Mouse (Mus musculus) limb, embryonic 15.5 days (tissue): ENCODE results near the gene Cep128. TPM values are rescaled to one million over a fixed set of nuclear protein-coding genes. Genes with fewer than 3 reads are reported as not detected.

Experiments
- ATAC-seq: fragments of 200-750 bp; cut with Nextera tagmentation; 2 replicates; pipeline ENCODE4 v1.8.0; 2017; ENCODE audit warnings: low read depth, moderate TSS enrichment; ENCODE audit not compliant: insufficient number of reproducible peaks, low FRiP score, low TSS enrichment
- H3K27ac ChIP-seq: fragments of 300-500 bp; sonication (generic); 2 replicates; pipeline ENCODE4 v1.5.1; 2015; ENCODE audit warnings: moderate library complexity, mild to moderate bottlenecking, inconsistent platforms
- H3K27me3 ChIP-seq: fragments of 300-500 bp; sonication (generic); 2 replicates; pipeline ENCODE4 v1.6.1; 2015; ENCODE audit warnings: inconsistent platforms
- H3K36me3 ChIP-seq: fragments of 300-500 bp; sonication (generic); 2 replicates; pipeline ENCODE4 v1.6.1; 2015; ENCODE audit warnings: inconsistent platforms
- H3K4me1 ChIP-seq: fragments of 300-500 bp; sonication (generic); 2 replicates; pipeline ENCODE4 v1.6.1; 2015; ENCODE audit warnings: inconsistent platforms
- H3K4me2 ChIP-seq: fragments of 300-500 bp; sonication (generic); 2 replicates; pipeline ENCODE4 v1.6.1; 2015; ENCODE audit warnings: mild to moderate bottlenecking, inconsistent platforms
- H3K4me3 ChIP-seq: fragments of 300-500 bp; sonication (generic); 2 replicates; pipeline ENCODE4 v1.5.1; 2015; ENCODE audit warnings: mild to moderate bottlenecking, inconsistent platforms
- H3K9ac ChIP-seq: fragments of 300-500 bp; sonication (generic); 2 replicates; pipeline ENCODE4 v1.6.1; 2015; ENCODE audit warnings: inconsistent platforms
- H3K9me3 ChIP-seq: fragments of 300-500 bp; sonication (generic); 2 replicates; pipeline ENCODE4 v1.6.1; 2016; ENCODE audit warnings: inconsistent platforms
- WGBS: fragments of 180-500 bp; shearing (Covaris S2); methylation state at CpG from one replicate; pipeline ENCODE4 v1.1.7; 2015; 5-methylcytosine and 5-hydroxymethylcytosine counted together
- polyA plus RNA-seq: library from polyadenylated mRNA; unstranded; fragments of >200 nt; fragmentation: Nextera tagmentation; extraction: Ambion mirVana; gene quantifications from 2 replicates; pipeline ENCODE4 v1.2.1, GENCODE M21; 2015

The Cep128 gene
- polyA plus RNA-seq, 1 experiment from 2014 or later = 8.4 TPM

GRCm38 (mm10) chr12:91254831-91255230, 129.4 kb downstream of the Cep128 start:
- 0 out of 2 replicates have a peak, but pooled peaks cover 3% of the 10 kb centered on the region for H3K36me3 ChIP-seq
- WGBS = 96% methylated on average over 6 of the region's 6 CpGs
- no peaks in the 10 kb centered on the region for H3K4me1 ChIP-seq
- no peaks in the 10 kb centered on the region for H3K9me3 ChIP-seq
- H3K27ac ChIP-seq = no peak overlapping the region
- H3K4me2 ChIP-seq = no peak overlapping the region
- no peak overlapping the region for H3K4me3 ChIP-seq
- ATAC-seq = no peak
- no peaks in the 10 kb centered on the region for H3K27me3 ChIP-seq
- H3K9ac ChIP-seq = no peak overlapping the region

GRCm38 (mm10) chr12:91220609-91221008, 163.6 kb downstream of the Cep128 start:
- no peak overlapping the region for H3K4me2 ChIP-seq
- H3K9me3 ChIP-seq = no peaks in the 10 kb centered on the region
- H3K4me3 ChIP-seq = no peak overlapping the region
- no peak for ATAC-seq
- no peak overlapping the region for H3K9ac ChIP-seq
- no peaks in the 10 kb centered on the region for H3K4me1 ChIP-seq
- H3K27me3 ChIP-seq = no peaks in the 10 kb centered on the region
- H3K36me3 ChIP-seq = no peaks in the 10 kb centered on the region
- no peak overlapping the region for H3K27ac ChIP-seq
- WGBS = 82% methylated on average over 7 of the region's 7 CpGs

- H3K4me1 ChIP-seq = no peaks in the 10 kb centered on the region
- no peak overlapping the region for H3K9ac ChIP-seq
- no peak overlapping the region for H3K27ac ChIP-seq
- WGBS = 89% methylated on average over 3 of the region's 3 CpGs
- H3K4me2 ChIP-seq = no peak overlapping the region
- H3K36me3 ChIP-seq = no peaks in the 10 kb centered on the region
- ATAC-seq = no peak
- H3K9me3 ChIP-seq = no peaks in the 10 kb centered on the region
- H3K27me3 ChIP-seq = no peaks in the 10 kb centered on the region
- no peak overlapping the region for H3K4me3 ChIP-seq
These were observed 178.7 kb downstream of the Cep128 start for GRCm38 (mm10) chr12:91205550-91205949.

GRCm38 (mm10) chr12:91204330-91204729, 179.9 kb downstream of the Cep128 start:
- no peak for ATAC-seq
- H3K4me1 ChIP-seq = no peaks in the 10 kb centered on the region
- H3K36me3 ChIP-seq = no peaks in the 10 kb centered on the region
- no peak overlapping the region for H3K9ac ChIP-seq
- no peaks in the 10 kb centered on the region for H3K27me3 ChIP-seq
- no peak overlapping the region for H3K27ac ChIP-seq
- WGBS = 92% methylated on average over 3 of the region's 3 CpGs
- no peaks in the 10 kb centered on the region for H3K9me3 ChIP-seq
- H3K4me2 ChIP-seq = no peak overlapping the region
- H3K4me3 ChIP-seq = no peak overlapping the region

GRCm38 (mm10) chr12:91202496-91202895, 181.7 kb downstream of the Cep128 start:
- Histone ChIP-seq H3K9ac (no peak overlapping the region), H3K4me1 (no peaks in the 10 kb centered on the region), H3K4me2 (no peak overlapping the region), H3K4me3 (no peak overlapping the region), H3K36me3 (no peaks in the 10 kb centered on the region), H3K9me3 (no peaks in the 10 kb centered on the region), H3K27me3 (no peaks in the 10 kb centered on the region), H3K27ac (no peak overlapping the region)
- WGBS = 84% methylated on average over 1 of the region's 1 CpGs
- no peak for ATAC-seq

GRCm38 (mm10) chr12:91189111-91189510, 195.1 kb downstream of the Cep128 start:
- no peak overlapping the region for H3K4me2 ChIP-seq
- H3K9me3 ChIP-seq = no peaks in the 10 kb centered on the region
- H3K9ac ChIP-seq = no peak overlapping the region
- no peak overlapping the region for H3K4me3 ChIP-seq
- 20% methylated on average over 4 of the region's 4 CpGs for WGBS
- H3K36me3 ChIP-seq = no peaks in the 10 kb centered on the region
- no peaks in the 10 kb centered on the region for H3K27me3 ChIP-seq
- H3K4me1 ChIP-seq = no peaks in the 10 kb centered on the region
- H3K27ac ChIP-seq = no peak overlapping the region
- ATAC-seq = no peak

- Histone ChIP-seq H3K9ac (no peak overlapping the region), H3K4me3 (no peak overlapping the region), H3K27ac (no peak overlapping the region), H3K4me1 (no peaks in the 10 kb centered on the region), H3K9me3 (no peaks in the 10 kb centered on the region), H3K4me2 (no peak overlapping the region), H3K27me3 (no peaks in the 10 kb centered on the region), H3K36me3 (no peaks in the 10 kb centered on the region)
- ATAC-seq = no peak
- WGBS = 64% methylated on average over 5 of the region's 5 CpGs
These were observed 198.6 kb downstream of the Cep128 start for GRCm38 (mm10) chr12:91185564-91185963.

- Histone ChIP-seq H3K4me3 (no peak overlapping the region), H3K27ac (no peak overlapping the region), H3K4me1 (no peaks in the 10 kb centered on the region), H3K9ac (no peak overlapping the region), H3K27me3 (no peaks in the 10 kb centered on the region), H3K36me3 (no peaks in the 10 kb centered on the region), H3K4me2 (no peak overlapping the region), H3K9me3 (no peaks in the 10 kb centered on the region)
- 77% methylated on average over 1 of the region's 1 CpGs for WGBS
- no peak for ATAC-seq
These were observed 199.6 kb downstream of the Cep128 start for GRCm38 (mm10) chr12:91184616-91185015.

- Histone ChIP-seq H3K4me1 (no peaks in the 10 kb centered on the region), H3K9me3 (no peaks in the 10 kb centered on the region), H3K36me3 (no peaks in the 10 kb centered on the region), H3K27me3 (no peaks in the 10 kb centered on the region), H3K9ac (no peak overlapping the region), H3K27ac (no peak overlapping the region), H3K4me3 (no peak overlapping the region), H3K4me2 (no peak overlapping the region)
- ATAC-seq = no peak
- 79% methylated on average over 2 of the region's 2 CpGs for WGBS
These were observed 200.3 kb downstream of the Cep128 start for GRCm38 (mm10) chr12:91183928-91184327.

GRCm38 (mm10) chr12:91183304-91183855, 200.8 kb downstream of the Cep128 start:
- Histone ChIP-seq H3K4me3 (no peak overlapping the region), H3K4me1 (no peaks in the 10 kb centered on the region), H3K9ac (no peak overlapping the region), H3K4me2 (no peak overlapping the region), H3K27ac (no peak overlapping the region), H3K36me3 (no peaks in the 10 kb centered on the region), H3K9me3 (no peaks in the 10 kb centered on the region), H3K27me3 (no peaks in the 10 kb centered on the region)
- WGBS = 85% methylated on average over 4 of the region's 4 CpGs
- ATAC-seq = no peak

- no peaks in the 10 kb centered on the region for H3K9me3 ChIP-seq
- H3K4me1 ChIP-seq = no peaks in the 10 kb centered on the region
- 64% methylated on average over 5 of the region's 5 CpGs for WGBS
- no peak overlapping the region for H3K27ac ChIP-seq
- no peak for ATAC-seq
- no peaks in the 10 kb centered on the region for H3K36me3 ChIP-seq
- H3K4me3 ChIP-seq = no peak overlapping the region
- no peak overlapping the region for H3K4me2 ChIP-seq
- H3K9ac ChIP-seq = no peak overlapping the region
- H3K27me3 ChIP-seq = no peaks in the 10 kb centered on the region
These were observed 207.2 kb downstream of the Cep128 start for GRCm38 (mm10) chr12:91176808-91177526.

- Histone ChIP-seq H3K27ac (no peak overlapping the region), H3K4me2 (no peak overlapping the region), H3K9me3 (no peaks in the 10 kb centered on the region), H3K9ac (no peak overlapping the region), H3K4me3 (no peak overlapping the region), H3K27me3 (no peaks in the 10 kb centered on the region), H3K36me3 (no peaks in the 10 kb centered on the region), H3K4me1 (no peaks in the 10 kb centered on the region)
- no peak for ATAC-seq
- 40% methylated on average over 3 of the region's 3 CpGs for WGBS
These were observed 212.6 kb downstream of the Cep128 start for GRCm38 (mm10) chr12:91171613-91172012.
